Mouse (Mus musculus) erythroid progenitor cell, adult 5-6 weeks (primary cell): ENCODE results near the gene Il22. TPM values are rescaled to one million over a fixed set of nuclear protein-coding genes. Genes with fewer than 3 reads are reported as not detected.
"Not testable (repeated sequence)": the region's sequence is repeated elsewhere in the genome, so short reads cannot be mapped to it uniquely, and the experiment has no call there.

Experiments used
- ATAC-seq: replicated peaks from 2 replicates; pipeline ENCODE4 v1.8.0; 2016; ENCODE audit warnings: moderate number of reproducible peaks, mild to moderate bottlenecking, moderate TSS enrichment, inconsistent platforms; ENCODE audit not compliant: poor library complexity, low FRiP score, severe bottlenecking
- total RNA-seq, 2 experiments: library from RNA; stranded (forward) in 1 of 2; stranded (reverse) in 1 of 2; fragments of 150-400 nt in 1 of 2; fragments of 186-747, 209-891 nt in 1 of 2; gene quantifications; 2 replicates each; pipeline versions ENCODE4 v1.2.3 to v1.2.4; 2015 to 2017; ENCODE audit warnings: low replicate concordance in 2 of 2

The Il22 gene
- total RNA-seq (2015; ENCODE audit: low replicate concordance): not detected in 2 replicates
- not detected in 2 replicates for total RNA-seq (2017; ENCODE audit: low replicate concordance)

GRCm38 (mm10) chr10:118204642-118205041 lies at the start of gene Il22:
Il22 (plus strand) TSS chr10:118204942.
- no peak for ATAC-seq

- ATAC-seq: no peak
Measured at GRCm38 (mm10) chr10:118155932-118156331, 48.8 kb upstream of the Il22 start.

DNA sequence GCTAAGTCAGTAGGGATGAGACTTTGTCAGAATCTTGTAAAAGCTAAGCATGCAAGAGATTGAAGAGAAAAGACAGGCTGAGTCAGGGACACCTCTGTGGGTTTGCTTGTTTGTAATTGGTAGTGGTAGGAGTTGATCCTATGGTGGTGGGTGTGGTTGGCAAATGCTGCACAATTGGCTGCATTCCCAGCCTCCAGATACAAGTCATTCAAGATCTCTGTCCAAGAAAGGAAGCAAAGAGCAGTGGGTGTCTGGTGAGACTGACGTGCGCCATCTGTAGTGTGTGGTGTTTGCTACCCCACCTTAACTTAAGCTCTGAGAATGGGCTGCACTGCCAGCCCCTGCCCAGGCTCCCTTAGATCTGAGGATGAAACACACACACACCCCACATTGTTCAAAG lies 43.6 kb upstream of the Il22 start:
- no peak for ATAC-seq

DNA sequence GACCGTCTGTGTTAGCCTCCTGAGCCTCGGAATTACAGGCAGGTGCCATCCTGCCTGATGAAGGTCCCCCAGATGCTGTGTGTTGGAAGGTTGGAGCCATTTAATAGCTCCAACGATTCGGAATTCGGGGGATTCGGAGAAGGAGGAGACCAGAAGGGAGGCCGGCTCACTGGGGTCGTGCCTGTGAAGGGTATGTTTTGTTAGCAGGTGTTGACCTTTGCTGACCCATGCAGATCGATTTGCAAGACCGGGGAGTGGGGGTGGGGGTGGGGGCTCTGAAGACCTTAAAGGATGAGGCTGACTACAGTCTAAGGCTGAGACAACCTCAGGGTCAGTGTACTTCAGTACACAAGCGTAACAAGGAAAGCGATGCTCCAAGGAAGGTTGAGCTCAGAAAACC lies 35.5 kb upstream of the Il22 start:
- no peak for ATAC-seq

DNA sequence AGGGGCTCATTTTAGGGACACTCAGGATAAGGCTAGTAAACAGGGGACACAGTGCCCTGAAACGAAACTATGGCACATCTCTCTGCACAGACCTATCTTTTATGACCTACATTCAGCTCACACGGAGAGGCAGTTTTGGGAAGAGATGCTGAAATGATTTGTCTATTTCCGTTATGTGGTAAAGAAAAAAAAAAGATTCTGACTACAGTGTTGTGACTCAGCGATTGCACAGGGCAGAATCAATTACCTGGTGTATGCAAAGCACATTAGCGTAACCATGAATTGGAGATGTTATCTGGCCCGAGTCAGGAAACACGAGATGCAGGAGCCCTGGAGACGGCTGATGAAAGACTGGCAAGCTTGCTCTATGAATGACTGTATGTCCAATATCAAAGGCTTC lies 32.3 kb upstream of the Il22 start:
- ATAC-seq: no peak

- ATAC-seq: no peak
Measured at GRCm38 (mm10) chr10:118172876-118173275, 31.9 kb upstream of the Il22 start.

- ATAC-seq: not testable (repeated sequence)
Measured at GRCm38 (mm10) chr10:118175542-118175941, 29.2 kb upstream of the Il22 start.

GRCm38 (mm10) chr10:118178735-118179151 lies 26.0 kb upstream of the Il22 start:
- ATAC-seq: no peak

DNA sequence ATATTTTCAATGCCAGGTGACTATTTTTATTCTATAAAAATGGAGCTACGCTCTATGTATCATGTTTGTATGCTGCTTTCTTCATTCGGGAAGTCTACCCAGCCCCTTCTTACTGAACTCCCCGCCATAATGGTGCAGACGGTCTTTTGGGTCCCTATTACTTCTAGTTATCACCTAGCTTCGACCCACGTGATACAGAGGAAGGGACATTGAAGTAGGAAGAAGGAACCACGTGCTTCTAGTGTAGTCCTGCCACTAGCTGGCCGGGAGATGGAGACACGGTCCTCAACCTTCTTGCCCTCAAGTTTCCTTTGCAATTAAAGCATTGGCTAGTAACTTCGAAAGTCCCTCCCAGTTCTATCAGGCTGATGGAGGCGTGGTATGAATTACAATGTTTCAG lies 25.5 kb upstream of the Il22 start:
- ATAC-seq: no peak

- ATAC-seq: not testable (repeated sequence)
Measured at GRCm38 (mm10) chr10:118195150-118195549, 9.6 kb upstream of the Il22 start.

DNA sequence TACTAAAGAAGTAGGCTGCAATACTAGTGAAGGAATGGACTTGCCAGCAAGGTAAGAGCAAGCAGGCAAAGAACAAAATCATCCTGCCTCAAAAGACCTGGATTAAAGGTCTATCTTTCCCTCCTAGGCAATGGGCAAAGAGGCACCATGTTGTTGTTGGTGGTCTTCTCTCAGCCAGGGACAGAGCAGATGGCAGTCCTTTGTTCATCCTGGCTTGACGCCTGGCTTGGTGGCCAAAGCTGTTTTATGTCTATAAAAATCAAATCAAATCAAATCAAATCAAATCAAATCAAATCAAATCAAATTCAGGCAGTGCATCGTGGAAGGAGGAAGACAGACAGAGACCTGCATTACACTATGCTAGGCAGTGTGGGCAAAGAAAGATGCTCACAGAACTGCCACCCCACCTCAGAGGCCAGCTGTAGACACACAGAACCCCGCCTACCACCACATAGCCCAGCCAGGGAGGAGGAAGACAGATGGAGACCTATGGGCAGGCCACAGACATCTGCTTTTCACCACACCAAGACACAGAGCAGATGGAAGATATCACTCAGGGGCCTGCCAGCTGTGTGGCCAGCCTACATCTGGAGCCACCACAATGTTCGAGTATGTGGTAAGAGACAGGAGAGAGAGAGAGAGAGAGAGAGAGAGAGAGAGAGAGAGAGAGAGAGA lies 11.1 kb downstream of the Il22 start:
- ATAC-seq: not testable (repeated sequence)

GRCm38 (mm10) chr10:118227629-118228028 lies 22.9 kb downstream of the Il22 start:
- not testable (repeated sequence) for ATAC-seq

GRCm38 (mm10) chr10:118232607-118233006 lies 27.9 kb downstream of the Il22 start:
- ATAC-seq: not testable (repeated sequence)

DNA sequence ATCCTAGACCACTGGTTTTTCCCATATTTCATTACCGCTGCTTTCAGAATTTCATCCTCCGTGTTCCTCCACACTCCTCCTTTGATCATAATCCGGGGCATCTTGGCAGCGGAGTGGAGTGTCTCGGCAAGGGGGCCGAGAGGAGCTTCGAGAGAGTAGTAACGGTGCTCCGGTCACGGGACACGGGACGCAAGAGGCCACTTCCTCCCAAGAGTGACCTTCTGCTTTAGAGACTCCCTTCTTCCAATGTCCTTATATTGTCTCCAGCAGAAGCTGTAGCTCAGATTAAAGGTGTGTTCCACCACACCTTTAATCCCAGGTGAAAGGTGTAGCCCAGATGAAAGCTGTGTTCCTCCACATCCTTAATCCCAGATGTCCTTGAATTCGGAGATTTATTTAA lies 35.9 kb downstream of the Il22 start, which contains the start of gene Gm32717:
Gm32717 (minus strand) TSS at position 101 of the 400 bp plus-strand sequence.
- ATAC-seq: not testable (repeated sequence)

GRCm38 (mm10) chr10:118249006-118249595 lies 44.4 kb downstream of the Il22 start:
- ATAC-seq: not testable (repeated sequence)

DNA sequence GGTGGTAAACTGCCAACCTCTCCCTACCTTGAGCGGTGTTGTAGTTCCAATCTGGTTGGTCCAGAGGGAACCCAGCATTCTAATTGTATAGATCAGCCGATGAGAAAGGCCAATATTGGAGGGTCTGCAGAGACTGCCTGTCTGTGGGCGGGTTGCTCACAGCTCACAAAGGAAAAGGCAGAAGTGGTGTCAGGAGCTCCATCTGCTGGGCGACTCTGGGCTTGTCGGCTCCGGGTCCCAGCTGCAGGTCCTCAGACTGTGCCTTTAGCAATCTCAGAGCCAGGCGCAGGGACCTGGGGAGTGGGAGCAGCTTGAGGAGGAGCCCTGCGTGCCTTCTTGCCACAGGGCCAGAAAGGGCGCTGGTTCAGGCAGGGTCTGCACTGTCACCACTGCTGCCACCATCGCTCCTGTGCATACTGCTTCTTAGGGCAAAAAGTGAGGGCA lies 46.1 kb downstream of the Il22 start:
- no peak for ATAC-seq

GRCm38 (mm10) chr10:118258388-118258787 lies 53.6 kb downstream of the Il22 start, which contains the start of gene Gm32802:
Gm32802 (plus strand) TSS chr10:118258688.
- not testable (repeated sequence) for ATAC-seq
